Mouse (Mus musculus) stomach, embryonic 15.5 days (tissue): ENCODE results near the gene Cep131. TPM values are rescaled to one million over a fixed set of nuclear protein-coding genes. Genes with fewer than 3 reads are reported as not detected.
A peak's percentile ranks its signal among the peaks of the same experiment; 100 is the strongest.

ENCODE experiments used
- ATAC-seq: fragments of 200-750 bp; cut with Nextera tagmentation; 2 replicates; pipeline ENCODE4 v1.8.0; 2017; ENCODE audit warnings: low read depth, moderate number of reproducible peaks, moderate TSS enrichment; ENCODE audit not compliant: insufficient read depth, low FRiP score
- H3K27ac ChIP-seq: fragments of 300-500 bp; sonication (generic); 2 replicates; pipeline ENCODE4 v1.5.1; 2015; ENCODE audit warnings: mild to moderate bottlenecking, inconsistent platforms
- H3K27me3 ChIP-seq: fragments of 300-500 bp; sonication (generic); replicated peaks from 2 replicates; pipeline ENCODE4 v1.6.1; 2015; ENCODE audit warnings: inconsistent platforms
- H3K36me3 ChIP-seq: fragments of 300-500 bp; sonication (generic); 2 replicates; pipeline ENCODE4 v1.6.1; 2015; ENCODE audit warnings: inconsistent platforms
- H3K4me1 ChIP-seq: fragments of 300-500 bp; sonication (generic); 2 replicates; pipeline ENCODE4 v1.6.1; 2015; ENCODE audit warnings: inconsistent platforms
- H3K4me2 ChIP-seq: fragments of 300-500 bp; sonication (generic); 2 replicates; pipeline ENCODE4 v1.6.1; 2015; ENCODE audit warnings: mild to moderate bottlenecking, inconsistent platforms
- H3K4me3 ChIP-seq: fragments of 300-500 bp; sonication (generic); replicated peaks from 2 replicates; pipeline ENCODE4 v1.5.1; 2015; ENCODE audit warnings: inconsistent platforms
- H3K9ac ChIP-seq: fragments of 300-500 bp; sonication (generic); 2 replicates; pipeline ENCODE4 v1.6.1; 2015; ENCODE audit warnings: inconsistent platforms
- H3K9me3 ChIP-seq: fragments of 300-500 bp; sonication (generic); 2 replicates; pipeline ENCODE4 v1.6.1; 2016; ENCODE audit warnings: inconsistent platforms
- WGBS: fragments of 180-500 bp; shearing (Covaris S2); methylation state at CpG from one replicate; pipeline ENCODE4 v1.1.7; 2015; 5-methylcytosine and 5-hydroxymethylcytosine counted together
- polyA plus RNA-seq: library from polyadenylated mRNA; unstranded; fragments of >200 nt; fragmentation: Nextera tagmentation; extraction: Ambion mirVana; gene quantifications from 2 replicates; pipeline ENCODE4 v1.2.1, GENCODE M21; 2015

Cep131 gene
- polyA plus RNA-seq, 1 experiment from 2014 or later: 25.1 TPM

GRCm38 (mm10) chr11:120033473-120033872, 53.2 kb downstream of the Cep131 start:
- no peak for ATAC-seq
- no peaks in the 10 kb centered on the region for H3K9me3 ChIP-seq
- H3K27ac ChIP-seq: peak overlapping the region; percentile 14
- no peak overlapping the region for H3K9ac ChIP-seq
- H3K27me3 ChIP-seq: no peaks in the 10 kb centered on the region
- H3K4me3 ChIP-seq: no peak overlapping the region
- 71% methylated on average over 3 of the region's 3 CpGs for WGBS
- H3K4me1 ChIP-seq: peaks cover 24% of the 10 kb centered on the region
- H3K4me2 ChIP-seq: no peak overlapping the region
- no peaks in the 10 kb centered on the region for H3K36me3 ChIP-seq

- Histone ChIP-seq H3K36me3 (no peaks in the 10 kb centered on the region), H3K9me3 (no peaks in the 10 kb centered on the region), H3K4me2 (no peak overlapping the region), H3K27ac (0 out of 2 replicates have a peak overlapping the region, but pooled peaks have one; percentile 21), H3K4me3 (no peak overlapping the region), H3K4me1 (peaks cover 30% of the 10 kb centered on the region), H3K9ac (no peak overlapping the region), H3K27me3 (no peaks in the 10 kb centered on the region)
- no peak for ATAC-seq
- WGBS: 30% methylated on average over 8 of the region's 8 CpGs
Observed at GRCm38 (mm10) chr11:120032052-120032451, 54.6 kb downstream of the Cep131 start.

- 35% methylated on average over 10 of the region's 10 CpGs for WGBS
- H3K4me2 ChIP-seq: no peak overlapping the region
- H3K9me3 ChIP-seq: no peaks in the 10 kb centered on the region
- H3K36me3 ChIP-seq: no peaks in the 10 kb centered on the region
- peaks cover 30% of the 10 kb centered on the region for H3K4me1 ChIP-seq
- no peak overlapping the region for H3K4me3 ChIP-seq
- no peak overlapping the region for H3K9ac ChIP-seq
- no peaks in the 10 kb centered on the region for H3K27me3 ChIP-seq
- ATAC-seq: 0 out of 2 replicates have a peak, but pooled peaks have one; percentile 16
- H3K27ac ChIP-seq: no peak overlapping the region
Observed at GRCm38 (mm10) chr11:120030145-120030901, 56.3 kb downstream of the Cep131 start.

- Histone ChIP-seq H3K4me3 (no peak overlapping the region), H3K9me3 (no peaks in the 10 kb centered on the region), H3K36me3 (no peaks in the 10 kb centered on the region), H3K27me3 (no peaks in the 10 kb centered on the region), H3K9ac (no peak overlapping the region), H3K4me2 (no peak overlapping the region), H3K4me1 (peaks cover 30% of the 10 kb centered on the region), H3K27ac (no peak overlapping the region)
- ATAC-seq: peak; percentile 27; the same call in 1 of the 2 replicates
- WGBS: 37% methylated on average over 9 of the region's 9 CpGs
Observed at GRCm38 (mm10) chr11:120029431-120030144, 57.0 kb downstream of the Cep131 start.

- no peak overlapping the region for H3K9ac ChIP-seq
- H3K27me3 ChIP-seq: no peaks in the 10 kb centered on the region
- WGBS: 51% methylated on average over 18 of the region's 18 CpGs
- H3K36me3 ChIP-seq: no peaks in the 10 kb centered on the region
- peak; percentile 48; the same call in 1 of the 2 replicates for ATAC-seq
- peak overlapping the region; percentile 3; the same call in 1 of the 2 replicates for H3K4me2 ChIP-seq
- H3K4me3 ChIP-seq: no peak overlapping the region
- peak overlapping the region; percentile 48; the same call in 1 of the 2 replicates for H3K27ac ChIP-seq
- no peaks in the 10 kb centered on the region for H3K9me3 ChIP-seq
- peaks cover 28% of the 10 kb centered on the region for H3K4me1 ChIP-seq
Observed at GRCm38 (mm10) chr11:120028319-120029092, 58.1 kb downstream of the Cep131 start.

GRCm38 (mm10) chr11:120026941-120027340, 59.7 kb downstream of the Cep131 start:
- Histone ChIP-seq H3K36me3 (no peaks in the 10 kb centered on the region), H3K4me1 (peaks cover 21% of the 10 kb centered on the region), H3K27me3 (0 out of 2 replicates have a peak, but pooled peaks cover 4% of the 10 kb centered on the region), H3K4me2 (no peak overlapping the region), H3K4me3 (no peak overlapping the region), H3K9me3 (no peaks in the 10 kb centered on the region), H3K9ac (no peak overlapping the region), H3K27ac (no peak overlapping the region)
- 83% methylated on average over 3 of the region's 3 CpGs for WGBS
- ATAC-seq: no peak

- H3K27me3 ChIP-seq: 0 out of 2 replicates have a peak, but pooled peaks cover 4% of the 10 kb centered on the region
- no peaks in the 10 kb centered on the region for H3K9me3 ChIP-seq
- no peaks in the 10 kb centered on the region for H3K36me3 ChIP-seq
- H3K4me3 ChIP-seq: no peak overlapping the region
- WGBS: 63% methylated on average over 12 of the region's 12 CpGs
- no peak overlapping the region for H3K9ac ChIP-seq
- no peak overlapping the region for H3K27ac ChIP-seq
- H3K4me2 ChIP-seq: no peak overlapping the region
- no peak for ATAC-seq
- H3K4me1 ChIP-seq: no peaks in the 10 kb centered on the region
Observed at GRCm38 (mm10) chr11:120022841-120023240, 63.8 kb downstream of the Cep131 start.

- Histone ChIP-seq H3K27me3 (0 out of 2 replicates have a peak, but pooled peaks cover 4% of the 10 kb centered on the region), H3K36me3 (no peaks in the 10 kb centered on the region), H3K4me1 (no peaks in the 10 kb centered on the region), H3K27ac (no peak overlapping the region), H3K4me3 (no peak overlapping the region), H3K4me2 (no peak overlapping the region), H3K9ac (no peak overlapping the region), H3K9me3 (no peaks in the 10 kb centered on the region)
- 66% methylated on average over 8 of the region's 8 CpGs for WGBS
- ATAC-seq: no peak
Observed at GRCm38 (mm10) chr11:120022216-120022615, 64.4 kb downstream of the Cep131 start.

GRCm38 (mm10) chr11:120021367-120021766, 65.3 kb downstream of the Cep131 start:
- Histone ChIP-seq H3K4me2 (no peak overlapping the region), H3K27ac (no peak overlapping the region), H3K4me3 (no peak overlapping the region), H3K36me3 (no peaks in the 10 kb centered on the region), H3K4me1 (no peaks in the 10 kb centered on the region), H3K27me3 (0 out of 2 replicates have a peak, but pooled peaks cover 4% of the 10 kb centered on the region), H3K9me3 (no peaks in the 10 kb centered on the region), H3K9ac (no peak overlapping the region)
- ATAC-seq: no peak
- 88% methylated on average over 16 of the region's 16 CpGs for WGBS

- 0 out of 2 replicates have a peak, but pooled peaks cover 4% of the 10 kb centered on the region for H3K27me3 ChIP-seq
- H3K27ac ChIP-seq: no peak overlapping the region
- no peaks in the 10 kb centered on the region for H3K36me3 ChIP-seq
- WGBS: 69% methylated on average over 23 of the region's 23 CpGs
- H3K9me3 ChIP-seq: no peaks in the 10 kb centered on the region
- ATAC-seq: no peak
- H3K4me3 ChIP-seq: no peak overlapping the region
- no peak overlapping the region for H3K4me2 ChIP-seq
- H3K9ac ChIP-seq: no peak overlapping the region
- no peaks in the 10 kb centered on the region for H3K4me1 ChIP-seq
Observed at GRCm38 (mm10) chr11:120019542-120020440, 66.8 kb downstream of the Cep131 start.

- peaks cover 5% of the 10 kb centered on the region; the same call in 1 of the 2 replicates for H3K4me1 ChIP-seq
- no peak for ATAC-seq
- H3K36me3 ChIP-seq: no peaks in the 10 kb centered on the region
- H3K4me2 ChIP-seq: no peak overlapping the region
- no peak overlapping the region for H3K27ac ChIP-seq
- no peak overlapping the region for H3K4me3 ChIP-seq
- 81% methylated on average over 8 of the region's 8 CpGs for WGBS
- no peaks in the 10 kb centered on the region for H3K27me3 ChIP-seq
- no peak overlapping the region for H3K9ac ChIP-seq
- H3K9me3 ChIP-seq: no peaks in the 10 kb centered on the region
Observed at GRCm38 (mm10) chr11:120017011-120017410, 69.6 kb downstream of the Cep131 start.
